Mouse (Mus musculus) small intestine, adult 2 months (tissue): ENCODE measurements around the gene Hfe2.

Experiments used
- CTCF ChIP-seq: fragments of 200-500 bp; IDR thresholded peaks from 2 replicates; pipeline ENCODE4 v1.5.1; 2012; ENCODE audit warnings: low read depth, mild to moderate bottlenecking, control low read depth, inconsistent platforms, low read length, moderate library complexity, mixed read lengths; ENCODE audit not compliant: insufficient replicate concordance, insufficient read length; ENCODE audit errors: extremely low read depth
- POLR2A ChIP-seq: fragments of 200-500 bp; IDR thresholded peaks from 2 replicates; pipeline ENCODE4 v1.6.1; 2012; ENCODE audit warnings: low read depth, mild to moderate bottlenecking, control low read depth, inconsistent platforms, low read length, moderate library complexity

DNA sequence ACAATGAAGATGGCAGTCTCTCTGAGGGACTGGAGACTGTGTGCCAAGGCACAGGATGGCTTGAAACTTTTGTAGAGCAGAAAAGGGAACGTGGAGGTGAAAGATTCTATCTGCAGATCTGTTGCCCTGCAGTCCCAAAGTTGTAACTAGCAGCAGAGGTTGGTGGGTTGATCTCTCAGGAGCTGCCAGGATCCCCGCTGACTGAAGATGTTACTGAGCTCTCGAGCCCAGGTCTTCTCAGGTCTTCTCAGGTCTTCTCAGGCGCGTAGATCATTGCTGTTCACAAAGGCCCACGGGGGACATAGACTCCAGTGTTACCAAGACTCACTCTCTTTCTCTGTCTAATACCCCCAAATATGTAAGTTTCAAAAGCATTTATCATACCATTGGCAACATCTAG is 20.0 kb upstream of the Hfe2 start:
- TF ChIP-seq CTCF: no peak
- no peak for TF ChIP-seq POLR2A
